Mouse (Mus musculus): ENCODE results near the gene 4430402I18Rik.
A peak's percentile ranks its signal among the peaks of the same experiment; 100 is the strongest.

The 4430402I18Rik gene

DNA sequence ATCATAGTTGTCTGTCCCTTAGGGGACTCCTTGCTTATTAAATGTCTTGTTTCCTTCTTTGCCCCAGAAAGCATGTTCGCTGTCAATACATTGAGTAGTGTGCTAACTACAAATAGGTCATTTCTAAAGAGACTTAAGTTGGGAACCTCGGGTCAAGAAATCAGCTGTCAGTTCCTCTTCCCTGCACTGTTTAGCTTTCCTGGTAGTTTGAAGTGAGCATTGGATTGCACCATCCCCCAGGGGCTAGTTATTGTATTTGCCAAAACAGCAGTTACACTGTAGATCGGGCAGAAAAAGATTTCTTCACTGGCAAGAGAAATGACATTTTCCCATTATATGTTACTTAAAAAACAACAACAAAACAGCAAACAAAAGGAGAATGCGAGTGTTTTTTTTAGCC, 578 bp upstream of the 4430402I18Rik start:
- no peak for DNase-seq (ENCODE audit: extremely low spot score)

DNA sequence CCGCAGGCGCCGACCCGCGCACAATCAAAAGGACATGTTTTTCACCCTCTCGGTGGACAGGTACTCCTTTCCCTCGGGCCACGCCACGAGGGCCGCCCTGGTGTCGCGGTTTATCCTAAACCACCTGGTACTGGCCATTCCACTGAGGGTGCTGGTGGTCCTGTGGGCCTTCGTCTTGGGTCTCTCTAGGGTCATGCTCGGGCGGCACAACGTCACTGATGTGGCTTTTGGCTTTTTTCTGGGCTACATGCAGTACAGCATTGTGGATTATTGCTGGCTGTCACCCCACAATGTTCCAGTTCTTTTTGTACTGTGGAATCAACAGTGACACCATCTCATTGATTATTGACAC, 3.1 kb downstream of the 4430402I18Rik start:
- no peak for DNase-seq (ENCODE audit: extremely low spot score)

DNA sequence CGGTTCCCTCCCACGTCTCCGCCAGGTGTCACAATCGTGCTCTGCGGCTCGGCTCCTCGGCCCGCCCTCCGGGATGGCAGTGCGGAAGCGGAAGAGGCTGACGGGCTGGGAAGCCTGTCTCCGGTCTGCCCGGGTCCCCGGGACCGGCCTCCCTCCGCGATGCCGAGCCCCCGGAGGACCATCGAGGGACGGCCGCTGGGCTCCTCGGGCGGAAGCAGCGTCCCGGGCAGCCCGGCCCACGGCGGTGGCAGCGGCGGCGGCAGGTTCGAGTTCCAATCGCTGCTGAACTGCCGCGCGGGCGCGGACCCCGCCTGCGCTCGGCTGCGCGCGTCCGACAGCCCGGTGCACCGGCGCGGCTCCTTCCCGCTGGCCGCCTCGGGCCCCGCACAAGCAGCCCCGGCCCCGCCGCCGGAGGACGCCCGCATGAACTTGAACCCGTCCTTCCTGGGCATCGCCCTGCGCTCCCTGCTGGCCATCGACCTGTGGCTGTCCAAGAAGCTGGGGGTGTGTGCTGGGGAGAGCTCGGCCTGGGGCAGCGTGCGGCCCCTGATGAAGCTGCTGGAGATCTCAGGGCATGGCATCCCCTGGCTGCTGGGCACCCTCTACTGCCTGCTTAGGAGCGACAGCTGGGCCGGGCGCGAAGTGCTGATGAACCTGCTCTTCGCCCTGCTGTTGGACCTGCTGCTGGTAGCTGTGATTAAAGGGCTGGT, 3.6 kb downstream of the 4430402I18Rik start, which contains the start of gene Plpp6:
TSS of gene Plpp6 (plus strand) at position 112 of the 710 bp plus-strand sequence.
- peak; percentile 74 for DNase-seq (ENCODE audit: extremely low spot score)

DNA sequence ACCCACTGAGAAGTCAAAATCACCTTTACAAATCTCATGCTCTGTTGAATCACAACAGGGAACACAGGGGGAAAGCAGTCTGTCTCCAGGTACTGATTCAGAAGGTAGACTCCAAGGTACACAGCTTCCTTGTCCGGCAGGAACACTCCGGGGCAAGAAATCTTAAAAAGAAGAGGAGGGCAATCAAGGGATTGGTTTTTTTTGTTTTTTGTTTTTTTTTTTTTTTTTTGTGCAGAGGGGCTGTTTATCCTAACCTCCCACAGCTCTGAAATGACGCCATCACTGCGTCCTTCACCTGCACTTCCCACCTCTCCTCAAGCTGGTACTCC, 4.1 kb downstream of the 4430402I18Rik start:
- DNase-seq (ENCODE audit: extremely low spot score), result no peak

DNA sequence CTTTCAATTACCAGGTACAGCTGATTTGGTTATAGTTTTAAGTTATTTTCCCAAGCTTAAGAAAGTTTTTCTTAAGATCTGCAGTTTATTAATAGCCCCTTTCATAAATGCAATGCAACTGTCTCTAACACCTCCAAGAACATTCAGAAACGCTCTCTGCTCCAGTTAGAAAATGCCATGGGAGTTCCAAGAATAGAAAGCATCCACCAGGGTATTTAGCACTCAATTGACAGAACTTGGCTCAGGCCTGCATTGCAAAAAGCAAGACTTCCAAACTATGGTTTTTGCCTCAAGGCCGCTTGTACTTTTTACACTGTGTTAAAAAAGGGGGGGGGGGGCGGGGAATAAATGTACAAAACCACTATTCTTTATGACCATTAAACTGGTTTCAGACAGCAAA, 4.5 kb downstream of the 4430402I18Rik start:
- no peak for DNase-seq (ENCODE audit: extremely low spot score)

DNA sequence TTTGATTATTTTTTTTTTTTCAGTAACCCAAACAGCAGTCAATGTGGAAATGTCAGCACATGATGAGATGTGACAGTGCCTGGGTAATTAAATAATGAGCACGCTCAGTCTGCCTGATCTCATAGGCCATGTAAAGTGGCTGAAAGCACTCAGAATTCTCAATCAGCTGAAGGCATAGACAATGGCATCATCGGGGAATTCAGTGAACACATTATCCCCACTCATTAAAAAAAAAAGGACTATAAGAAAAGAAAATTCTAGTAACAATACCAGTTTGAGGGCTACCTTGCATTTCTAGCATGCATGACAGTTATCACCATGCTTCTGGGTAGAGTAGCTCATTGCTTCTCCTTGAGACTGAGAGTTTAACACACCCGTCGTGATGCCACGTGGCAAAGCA, 16.3 kb downstream of the 4430402I18Rik start:
- DNase-seq (ENCODE audit: extremely low spot score), result no peak

DNA sequence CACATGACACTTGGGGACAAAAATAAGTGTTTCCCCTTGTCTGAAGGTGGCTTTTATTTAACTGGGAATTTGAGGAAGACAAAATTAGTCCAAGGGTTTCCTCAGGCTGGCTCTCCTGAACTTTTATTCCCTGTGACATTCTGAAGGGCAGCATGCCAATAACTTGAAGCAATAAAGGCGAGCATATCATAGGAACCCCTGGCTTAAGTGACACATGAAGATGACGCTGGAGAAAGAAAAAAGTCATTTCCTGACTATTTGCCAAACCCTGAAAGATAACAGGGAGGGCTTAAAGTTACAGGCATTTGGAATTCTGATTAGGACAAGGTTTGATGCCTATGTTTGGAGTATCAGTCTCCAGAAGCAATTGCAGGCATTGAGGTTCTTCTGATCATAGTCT, 20.3 kb downstream of the 4430402I18Rik start:
- DNase-seq (ENCODE audit: extremely low spot score), result no peak

DNA sequence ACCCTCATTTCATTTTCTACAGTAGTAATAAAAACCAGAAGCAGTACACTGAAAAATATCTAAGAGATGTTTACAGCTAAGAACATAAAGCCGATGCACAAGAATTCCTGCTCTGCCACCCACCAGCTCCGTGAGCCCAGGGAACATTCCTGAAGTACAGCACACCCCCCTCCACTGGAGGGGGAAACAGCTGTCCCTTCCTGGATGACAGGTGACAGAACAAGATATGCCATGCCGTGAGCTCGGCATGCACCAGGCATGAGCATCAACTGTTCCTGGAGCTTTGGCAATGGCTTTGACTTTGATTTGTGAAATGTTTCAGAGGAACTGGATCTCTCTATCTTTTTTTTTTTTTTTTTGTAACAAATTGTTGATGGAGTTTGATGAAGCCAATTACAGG, 20.8 kb downstream of the 4430402I18Rik start:
- no peak for DNase-seq (ENCODE audit: extremely low spot score)

DNA sequence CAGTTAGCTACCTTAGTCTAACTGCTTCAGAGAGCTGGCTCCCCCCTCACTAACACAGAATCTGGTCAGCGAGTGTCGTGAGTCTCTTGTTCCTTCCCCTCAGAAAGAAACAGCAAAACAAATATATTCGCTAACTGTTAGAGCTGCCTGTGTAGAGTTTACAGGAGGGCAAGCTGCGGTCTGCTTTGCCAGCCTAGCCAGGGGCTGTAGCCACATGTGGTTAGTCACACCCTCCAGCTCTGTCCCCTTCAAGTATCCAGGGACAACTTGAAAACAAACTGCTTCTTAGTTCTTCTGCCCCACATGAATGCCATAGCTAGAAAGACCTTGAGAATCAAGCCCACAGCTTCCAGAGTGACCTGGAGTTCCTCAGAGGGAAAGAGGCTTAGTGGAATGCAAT, 26.3 kb downstream of the 4430402I18Rik start:
- DNase-seq (ENCODE audit: extremely low spot score), result no peak

DNA sequence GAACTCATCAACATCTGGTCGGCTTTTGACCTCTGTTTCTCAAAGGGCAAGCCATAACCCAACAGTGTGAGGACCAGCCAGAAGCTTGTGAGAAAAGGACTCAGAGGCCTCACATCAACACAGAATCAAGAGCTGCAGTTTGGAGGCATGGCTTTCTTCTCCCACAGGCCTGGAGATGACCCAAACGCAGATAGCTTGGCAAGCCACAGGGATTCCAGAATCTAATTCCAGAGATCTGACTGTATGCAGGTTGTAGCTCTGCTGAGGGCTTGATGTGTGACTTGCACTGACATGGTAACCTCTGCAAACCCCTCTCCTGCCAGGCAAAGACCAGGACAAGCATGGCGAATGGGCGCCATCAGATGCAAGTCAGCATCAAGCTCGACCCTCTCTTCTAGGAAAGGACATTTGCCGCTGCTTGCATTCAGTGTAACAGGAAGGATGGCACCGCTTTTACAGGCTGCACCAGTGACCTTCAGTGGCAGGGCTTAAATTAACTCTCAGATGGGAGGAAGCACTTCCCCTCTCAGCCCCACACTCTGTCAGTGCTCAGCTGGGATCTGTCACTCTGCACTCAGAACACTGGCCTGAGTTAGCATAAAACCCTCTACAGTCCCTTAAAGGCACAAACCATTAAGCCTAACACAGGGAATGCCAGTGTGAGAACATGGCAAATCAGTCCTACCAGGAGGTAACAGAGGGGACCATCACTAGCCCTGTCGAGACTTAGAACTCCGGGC, 27.3 kb downstream of the 4430402I18Rik start:
- DNase-seq (ENCODE audit: extremely low spot score), result no peak

DNA sequence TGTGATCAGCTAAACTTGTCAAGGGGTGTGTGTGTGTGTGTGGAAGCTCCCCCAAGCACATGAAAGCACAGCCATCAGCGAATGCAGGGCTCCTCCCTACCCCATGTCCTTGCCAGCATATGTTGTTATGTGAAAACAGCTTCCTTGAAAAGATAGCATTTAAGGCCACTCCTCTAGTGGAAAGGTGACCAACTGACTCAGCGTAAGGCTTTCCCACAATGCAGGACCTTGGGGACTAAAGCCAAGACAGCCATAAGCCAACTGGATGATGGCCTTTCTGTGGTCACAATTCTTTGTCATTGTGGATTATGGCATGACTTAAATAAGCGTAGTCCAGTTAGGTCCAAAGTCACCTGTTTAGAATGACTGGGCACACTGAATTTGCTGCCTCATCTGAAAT, 32.7 kb downstream of the 4430402I18Rik start:
- DNase-seq (ENCODE audit: extremely low spot score), result no peak

DNA sequence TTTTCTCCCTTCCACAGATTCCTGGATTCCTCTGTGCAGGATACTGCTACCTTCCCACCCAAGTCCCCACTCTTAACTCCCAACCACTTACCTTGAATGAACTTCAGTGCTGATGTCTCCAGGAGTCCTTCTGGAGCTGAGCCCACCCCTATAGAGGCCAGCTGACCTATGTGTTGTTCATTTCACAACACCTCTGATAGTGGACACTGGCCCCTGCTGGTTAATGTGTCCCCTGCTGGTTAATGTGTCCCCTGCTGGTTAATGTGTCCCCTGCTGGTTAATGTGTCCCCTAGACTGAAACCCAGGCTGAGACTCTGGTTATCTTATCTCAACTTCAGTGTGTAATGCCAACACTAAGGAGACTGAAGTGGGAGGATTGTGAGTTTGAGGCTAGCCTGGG, 38.6 kb downstream of the 4430402I18Rik start:
- no peak for DNase-seq (ENCODE audit: extremely low spot score)

DNA sequence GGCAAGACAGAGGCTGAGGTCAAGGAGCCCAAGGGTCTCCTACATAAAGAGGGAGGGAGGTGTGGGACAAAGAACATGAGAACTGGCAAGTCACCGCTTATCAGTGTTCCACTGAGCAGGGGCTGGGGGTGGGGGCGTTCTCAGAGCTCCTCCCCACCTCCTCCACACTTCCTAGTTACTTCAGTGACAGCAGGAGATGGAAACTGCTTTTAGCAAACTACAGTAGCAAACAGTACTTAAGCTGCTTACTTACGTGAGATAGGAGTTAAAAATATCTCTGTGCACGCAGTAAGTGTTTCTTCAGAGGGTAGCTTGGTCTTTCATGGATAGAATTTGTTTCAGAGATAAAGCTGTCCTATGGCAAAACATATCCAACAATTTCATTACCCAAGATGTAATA, 40.2 kb downstream of the 4430402I18Rik start:
- DNase-seq (ENCODE audit: extremely low spot score), result no peak

DNA sequence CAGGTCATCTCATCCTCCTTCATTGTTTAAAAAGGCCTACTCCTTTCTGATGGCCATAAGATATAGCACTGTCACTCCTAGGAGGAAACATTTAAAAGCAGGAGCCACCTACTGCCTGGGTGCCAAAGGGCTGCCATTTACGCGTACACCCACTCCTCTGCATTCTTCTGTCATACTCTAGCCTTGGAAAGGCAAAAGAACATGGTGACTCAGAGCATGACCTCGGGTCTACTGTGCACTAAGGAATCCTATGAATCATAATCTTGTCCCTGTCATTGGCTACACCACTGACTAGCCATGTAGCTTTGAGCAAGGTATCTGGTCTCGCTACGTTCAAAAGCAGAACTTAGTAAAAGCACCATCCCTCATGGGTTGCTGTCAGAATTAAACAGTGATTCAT, 41.2 kb downstream of the 4430402I18Rik start:
- no peak for DNase-seq (ENCODE audit: extremely low spot score)

DNA sequence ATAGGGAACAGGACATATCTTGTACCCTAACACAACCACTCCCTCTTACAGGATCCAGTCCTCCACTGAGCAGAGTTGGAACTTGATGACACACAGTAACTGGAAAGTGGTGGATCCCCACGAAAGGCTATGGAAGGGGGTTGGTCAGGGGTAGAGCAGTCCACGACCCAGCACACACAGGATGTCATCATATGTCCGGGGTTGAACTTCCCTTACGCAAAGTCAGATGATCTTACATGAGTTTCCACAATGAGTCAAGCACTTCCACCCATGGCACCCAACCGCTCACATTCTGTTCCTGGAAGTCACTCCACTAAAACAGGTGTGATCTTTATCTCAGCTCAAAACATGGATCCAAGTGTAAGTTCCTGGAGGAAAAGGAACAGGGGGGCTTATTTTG, 49.8 kb downstream of the 4430402I18Rik start:
- no peak for DNase-seq (ENCODE audit: extremely low spot score)

DNA sequence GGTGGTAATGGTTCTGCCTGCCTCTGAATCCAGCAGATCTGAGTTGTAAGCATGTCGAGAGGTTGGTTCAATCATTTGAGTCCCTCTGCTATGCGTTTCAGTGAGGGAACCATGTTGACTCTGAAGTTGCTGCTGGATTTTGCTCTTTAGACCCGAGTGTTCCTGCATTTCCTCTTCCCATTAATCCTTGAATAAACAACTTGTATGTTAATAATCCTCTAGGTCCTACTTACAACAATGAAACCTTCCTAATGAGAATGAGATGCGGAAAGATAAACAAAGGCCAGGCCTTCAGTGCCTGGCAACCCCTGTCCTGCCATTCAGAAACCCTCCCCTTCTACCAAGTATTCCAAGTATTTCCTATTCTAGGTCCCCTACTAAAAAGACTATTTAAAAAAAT, 51.1 kb downstream of the 4430402I18Rik start:
- DNase-seq (ENCODE audit: extremely low spot score), result no peak

DNA sequence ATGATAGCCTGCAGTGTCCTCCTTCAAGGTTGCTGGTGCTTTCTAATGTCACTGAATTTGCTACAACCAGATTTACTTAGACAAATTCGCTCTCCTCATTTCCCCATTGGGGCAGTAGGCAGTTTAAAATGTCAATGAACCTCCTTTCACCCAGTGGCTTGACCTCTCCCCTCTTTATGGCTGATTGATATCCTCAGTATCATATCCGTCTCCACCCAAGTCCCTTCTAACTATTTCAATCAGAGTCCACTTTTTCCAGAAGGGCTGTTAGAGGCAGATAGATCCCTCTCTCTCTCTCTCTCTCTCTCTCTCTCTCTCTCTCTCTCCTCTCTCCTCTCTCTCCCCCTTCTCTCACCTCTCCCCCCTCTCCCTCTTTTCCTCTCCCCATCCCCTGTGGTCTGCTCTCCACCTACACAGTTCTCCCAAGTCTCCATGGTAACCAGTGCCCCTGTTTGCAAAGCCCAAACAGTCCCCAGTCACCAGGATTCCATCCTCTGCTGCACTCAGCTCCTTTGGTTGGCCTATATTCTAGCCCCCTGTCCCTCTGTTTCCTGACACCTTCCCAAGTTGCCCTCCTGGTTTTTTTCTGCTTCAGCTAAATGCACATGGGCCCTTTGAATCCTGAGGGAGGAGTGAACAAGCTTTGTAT, 51.9 kb downstream of the 4430402I18Rik start:
- peak; percentile 11 for DNase-seq (ENCODE audit: extremely low spot score)

DNA sequence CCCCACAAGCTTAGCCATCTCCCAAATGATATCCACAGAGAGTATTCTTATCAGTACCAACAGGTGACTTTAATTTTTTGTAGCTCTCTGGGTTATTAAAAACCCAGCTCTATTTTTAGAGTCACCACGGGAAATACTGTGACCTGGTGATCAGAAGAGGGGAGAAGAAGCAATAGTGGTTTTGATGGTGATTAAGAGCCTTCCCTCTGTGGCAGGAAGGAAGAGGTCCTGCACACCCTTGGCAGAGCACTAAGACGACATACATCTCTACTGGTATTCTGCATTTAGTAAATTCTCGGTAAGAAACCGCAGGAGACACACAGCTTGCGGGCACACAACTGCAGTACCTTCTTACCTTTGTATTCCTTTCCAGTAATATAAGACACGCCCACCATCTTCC, 53.0 kb downstream of the 4430402I18Rik start:
- DNase-seq (ENCODE audit: extremely low spot score), result no peak

DNA sequence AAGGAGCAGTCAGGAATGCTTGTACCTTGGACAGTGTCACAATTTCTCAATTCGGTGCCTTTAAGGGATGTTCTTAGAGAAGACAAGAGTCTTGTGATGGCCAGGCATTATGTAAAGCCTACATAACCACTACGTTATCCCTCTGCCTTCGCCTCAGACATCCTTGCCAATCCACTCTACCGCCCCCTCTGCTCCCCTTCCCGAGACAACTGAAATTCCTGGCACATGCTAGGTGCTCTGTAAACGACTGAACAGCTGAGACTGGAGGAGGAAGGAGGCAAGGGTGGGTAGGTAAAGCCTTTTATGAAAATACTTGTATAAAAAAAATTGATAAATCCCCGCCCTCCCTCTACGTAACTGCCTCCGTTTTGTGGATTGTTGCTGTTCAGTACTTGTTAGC, 58.9 kb downstream of the 4430402I18Rik start:
- no peak for DNase-seq (ENCODE audit: extremely low spot score)

DNA sequence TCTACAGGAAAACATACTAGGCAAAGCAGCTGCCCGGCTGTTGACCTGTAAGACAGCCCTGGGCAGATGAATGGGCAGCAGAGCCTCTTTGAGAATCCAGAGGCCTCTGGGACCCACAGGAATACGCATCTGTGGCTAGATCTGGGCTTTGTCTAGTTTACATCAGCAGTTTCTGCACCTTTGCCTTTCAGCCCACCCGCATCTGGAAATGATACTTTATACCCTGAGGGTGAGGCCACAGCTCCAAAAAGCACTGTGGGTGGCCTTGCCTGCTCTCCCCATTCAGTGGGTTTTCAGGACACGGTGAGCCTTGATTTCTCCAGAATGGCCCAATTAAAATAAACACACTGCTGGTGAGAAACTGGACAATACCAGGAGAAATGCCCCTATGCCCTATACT, 59.4 kb downstream of the 4430402I18Rik start:
- DNase-seq (ENCODE audit: extremely low spot score), result no peak

DNA sequence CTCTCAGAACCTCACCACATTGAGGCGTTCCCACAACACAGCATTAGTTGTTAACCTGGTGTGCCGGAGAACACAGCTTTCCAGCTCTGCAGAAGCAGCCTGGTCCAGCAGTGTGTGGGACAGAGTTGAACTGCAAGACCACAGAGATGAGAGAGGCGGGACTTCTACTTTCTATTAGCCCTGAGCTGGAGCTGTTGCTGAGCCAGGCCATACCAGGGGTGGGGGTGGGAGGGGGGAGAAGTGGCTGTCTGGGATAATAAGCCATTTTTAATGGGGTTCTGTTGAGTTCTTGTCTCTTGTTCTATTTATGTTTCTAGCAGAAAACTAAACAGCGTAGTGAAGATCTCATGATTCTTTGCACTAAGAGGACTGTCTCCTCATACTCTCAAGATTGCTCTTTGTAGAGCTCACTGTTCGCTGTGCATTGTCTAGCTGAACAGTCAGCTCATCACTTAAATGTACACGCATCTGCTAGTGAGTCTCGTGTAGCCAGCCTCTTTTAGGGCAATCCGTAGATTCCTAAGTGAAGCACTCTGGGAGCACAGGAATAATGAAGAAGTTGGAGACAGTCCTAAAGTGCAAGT, 64.0 kb downstream of the 4430402I18Rik start:
- DNase-seq (ENCODE audit: extremely low spot score), result no peak

DNA sequence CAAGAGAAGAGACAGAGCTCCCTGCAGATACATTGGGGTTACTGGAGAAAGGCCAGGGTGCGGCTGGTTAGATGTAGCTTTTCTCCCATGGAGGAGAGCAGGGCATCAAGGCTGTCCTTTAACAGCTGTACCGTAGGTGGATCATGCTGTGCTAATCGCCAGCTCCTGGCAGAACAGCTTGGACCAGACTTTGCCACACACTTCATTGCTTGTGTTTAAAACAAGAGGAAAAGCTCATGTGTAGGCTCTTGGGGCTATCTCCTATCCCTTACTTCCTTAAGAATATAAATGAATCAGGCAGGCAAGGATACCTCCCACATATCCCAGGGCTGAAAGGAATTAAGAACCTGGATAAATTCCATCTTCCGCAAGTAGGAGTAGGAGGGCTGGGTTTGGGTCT, 64.8 kb downstream of the 4430402I18Rik start:
- no peak for DNase-seq (ENCODE audit: extremely low spot score)

DNA sequence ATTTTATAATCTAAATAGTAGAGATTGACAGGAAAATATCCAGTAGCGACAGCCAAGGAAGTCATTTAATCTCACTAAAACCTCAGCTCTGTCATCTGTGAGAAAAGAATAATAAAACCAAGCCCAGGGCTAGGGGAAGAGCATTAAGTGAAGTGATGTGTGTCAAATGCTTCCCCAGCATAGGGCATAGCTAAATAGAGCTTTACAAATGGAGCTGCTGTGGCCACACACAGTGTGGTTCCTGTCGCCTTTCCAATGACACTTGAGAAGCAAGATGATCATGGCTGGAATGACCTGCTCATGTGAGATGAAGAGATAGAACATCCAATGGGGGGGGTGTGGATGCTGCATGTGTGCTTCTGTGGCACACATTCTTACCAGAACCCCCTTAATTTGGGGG, 65.5 kb downstream of the 4430402I18Rik start:
- DNase-seq (ENCODE audit: extremely low spot score), result no peak
